Mouse (Mus musculus) cerebellum, adult 11 months (tissue): ENCODE results near the gene Ncor1.
A peak's percentile ranks its signal among the peaks of the same experiment; 100 is the strongest.
"Not testable (repeated sequence)": the region's sequence is repeated elsewhere in the genome, so short reads cannot be mapped to it uniquely, and the experiment has no call there.

Source experiments
- DNase-seq: peaks from one replicate; pipeline ENCODE4 v3.0.0; 2022

Gene Ncor1

GRCm38 (mm10) chr11:62458276-62458724 is at the start of gene Ncor1, which contains the start of gene Pigl:
Ncor1 (minus strand) TSS chr11:62458541.
Pigl (plus strand) TSS chr11:62458460.
- DNase-seq = peak; percentile 79

GRCm38 (mm10) chr11:62507683-62508082 is 49.3 kb upstream of the Ncor1 start:
- DNase-seq = no peak

- DNase-seq = no peak
Observed at GRCm38 (mm10) chr11:62500529-62500928, 42.2 kb upstream of the Ncor1 start.

GRCm38 (mm10) chr11:62498802-62499201 is 40.5 kb upstream of the Ncor1 start:
- no peak for DNase-seq

DNA sequence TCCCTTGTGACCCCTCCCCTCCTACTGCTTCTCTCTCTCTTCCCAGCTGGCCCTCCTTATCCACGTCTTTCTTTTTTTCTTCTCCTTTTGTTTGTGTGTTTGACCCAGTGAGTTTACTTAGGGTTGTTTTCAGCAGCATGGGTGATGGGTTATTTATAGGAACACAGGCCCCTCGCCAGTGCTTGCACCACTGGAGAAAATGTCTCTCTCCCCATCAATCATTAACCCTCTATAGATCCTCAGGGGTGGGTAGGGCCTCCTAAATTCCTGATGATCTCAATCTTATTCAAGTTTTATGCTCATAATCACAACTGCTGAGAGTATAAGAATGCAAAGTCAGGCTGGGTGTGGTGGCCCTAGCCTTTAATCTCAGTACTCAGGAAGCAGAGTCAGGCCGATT is 38.8 kb upstream of the Ncor1 start:
- no peak for DNase-seq

DNA sequence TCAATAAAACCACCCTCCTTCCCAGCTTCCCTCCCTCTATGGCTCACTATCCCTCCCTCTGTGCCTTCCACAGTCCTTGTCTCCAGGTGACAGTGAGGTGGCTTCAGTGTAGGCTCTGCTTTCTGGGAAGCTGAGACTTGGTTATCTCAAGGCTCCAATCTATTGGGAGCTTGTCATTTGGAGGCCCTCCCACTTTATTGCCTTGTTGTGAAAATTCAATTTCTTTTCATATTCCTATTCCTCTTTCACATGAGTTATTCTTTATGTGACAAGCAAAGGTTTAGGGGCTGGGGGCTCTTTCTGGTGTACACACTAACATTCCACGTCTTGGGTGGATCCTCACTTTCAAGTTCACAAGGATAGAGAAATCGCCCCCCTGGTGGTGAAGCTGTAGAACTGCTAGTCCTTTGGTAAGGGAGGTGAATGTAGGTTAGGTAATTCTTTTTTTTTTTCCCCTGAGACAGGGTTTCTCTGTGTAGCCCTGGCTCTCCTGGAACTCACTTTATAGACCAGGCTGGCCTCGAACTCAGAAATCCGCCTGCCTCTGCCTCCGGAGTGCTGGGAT is 37.9 kb upstream of the Ncor1 start:
- no peak for DNase-seq

DNA sequence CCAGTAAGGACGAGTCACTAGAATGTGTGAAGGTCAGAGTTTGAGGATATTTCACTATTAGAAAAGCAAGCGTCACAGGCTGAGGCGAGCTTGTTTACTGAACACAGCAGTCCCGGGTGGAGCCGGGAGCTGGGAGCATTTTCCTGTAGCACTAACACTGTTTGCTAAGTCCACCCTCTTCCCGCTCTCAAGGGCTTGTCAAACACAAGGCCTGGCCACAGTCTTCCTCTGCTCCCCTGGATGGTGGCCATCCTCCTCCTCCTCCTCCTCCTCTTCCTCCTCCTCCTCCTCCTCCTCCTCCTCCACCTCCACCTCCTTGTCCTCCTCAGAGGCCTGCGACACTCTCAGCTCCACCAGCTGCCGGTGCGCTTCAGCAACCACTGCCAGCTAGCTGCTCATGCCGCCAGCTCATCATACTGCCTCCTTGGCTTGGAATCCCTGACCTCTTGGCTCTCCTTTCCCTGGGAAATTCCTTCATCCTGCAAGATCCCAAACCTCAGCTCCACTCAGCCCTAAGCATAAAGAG is 37.0 kb upstream of the Ncor1 start:
- no peak for DNase-seq

GRCm38 (mm10) chr11:62494754-62495275 is 36.5 kb upstream of the Ncor1 start:
- DNase-seq = no peak

GRCm38 (mm10) chr11:62493701-62494100 is 35.4 kb upstream of the Ncor1 start:
- no peak for DNase-seq

DNA sequence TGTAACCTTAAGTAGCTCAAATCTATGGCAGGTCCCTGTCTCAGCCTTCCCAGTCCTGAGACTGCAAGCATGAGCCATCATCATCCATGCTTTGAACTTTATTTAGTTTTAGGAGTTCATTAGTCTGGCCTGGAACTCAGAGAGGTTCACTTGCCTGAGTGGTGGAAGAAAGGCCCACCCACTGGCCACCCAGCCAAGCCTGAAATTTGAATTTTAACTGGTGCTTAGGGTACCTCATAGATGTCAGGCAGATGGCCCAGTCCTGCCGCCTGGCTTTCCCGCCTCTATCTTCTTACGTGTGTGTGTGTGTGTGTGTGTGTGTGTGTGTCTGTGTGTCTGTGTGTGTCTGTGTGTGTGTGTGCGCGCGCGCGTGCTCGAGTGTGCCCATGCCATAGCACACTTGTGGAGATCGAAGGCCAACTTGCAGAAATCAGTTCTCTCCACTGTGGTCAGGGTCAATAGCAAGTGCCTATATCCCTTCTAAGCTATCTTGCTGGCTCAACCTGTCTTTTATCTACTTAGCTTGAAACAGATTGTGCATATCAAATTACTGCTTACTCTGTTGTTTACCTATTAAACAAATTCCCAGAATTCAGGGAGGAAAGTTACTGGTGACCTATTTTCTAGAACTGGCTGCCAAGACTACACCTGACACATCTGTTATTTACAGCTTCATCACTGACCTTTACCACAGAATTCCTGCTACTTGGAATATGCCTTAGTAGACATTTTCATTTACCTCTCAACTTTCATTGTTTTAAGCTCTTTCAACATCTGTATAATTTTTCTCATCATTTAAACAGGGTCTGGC is 29.4 kb upstream of the Ncor1 start:
- DNase-seq = no peak

DNA sequence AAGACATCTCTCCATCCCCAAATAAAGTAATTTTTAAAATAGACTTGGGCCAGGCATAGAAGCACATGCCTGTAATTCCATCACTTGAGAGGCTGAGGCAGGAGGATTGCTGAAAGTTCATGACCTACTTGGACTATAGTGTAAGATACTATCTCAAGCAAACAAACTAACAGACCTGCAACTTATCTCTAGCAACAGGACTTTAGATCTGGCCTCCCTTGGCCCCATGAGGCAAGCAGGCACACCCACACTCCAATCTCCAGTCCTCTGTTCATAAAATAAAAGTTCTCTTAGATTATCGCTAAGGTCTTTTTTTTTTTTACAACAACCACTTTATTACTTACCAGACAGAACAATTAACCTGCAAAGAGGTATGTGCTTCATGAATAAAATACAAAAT is 28.6 kb upstream of the Ncor1 start:
- no peak for DNase-seq

GRCm38 (mm10) chr11:62479581-62479980 is 21.2 kb upstream of the Ncor1 start:
- DNase-seq = no peak

- DNase-seq = no peak
Observed at GRCm38 (mm10) chr11:62478931-62479330, 20.6 kb upstream of the Ncor1 start.

GRCm38 (mm10) chr11:62476156-62476555 is 17.8 kb upstream of the Ncor1 start:
- DNase-seq = no peak

- DNase-seq = no peak
Observed at GRCm38 (mm10) chr11:62473516-62473915, 15.2 kb upstream of the Ncor1 start.

DNA sequence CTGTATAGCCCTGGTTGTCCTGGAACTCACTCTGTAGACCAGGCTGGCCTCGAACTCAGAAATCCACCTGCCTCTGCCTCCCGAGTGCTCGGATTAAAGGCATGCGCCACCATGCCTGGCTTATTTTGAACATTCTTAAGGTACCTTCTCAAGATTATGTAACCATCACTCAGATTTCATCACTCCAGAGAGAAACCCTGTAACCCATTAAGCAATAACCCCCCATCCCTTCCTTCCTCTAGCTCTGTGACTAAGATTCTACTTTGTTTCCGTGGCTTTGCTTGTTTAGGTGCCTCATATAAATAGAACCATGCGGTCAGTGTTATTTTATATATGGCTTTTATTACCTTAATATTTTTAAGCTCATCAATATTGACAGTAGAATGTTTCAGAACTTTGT is 12.1 kb upstream of the Ncor1 start:
- DNase-seq = no peak

GRCm38 (mm10) chr11:62467289-62467688 is 8.9 kb upstream of the Ncor1 start:
- DNase-seq = not testable (repeated sequence)

DNA sequence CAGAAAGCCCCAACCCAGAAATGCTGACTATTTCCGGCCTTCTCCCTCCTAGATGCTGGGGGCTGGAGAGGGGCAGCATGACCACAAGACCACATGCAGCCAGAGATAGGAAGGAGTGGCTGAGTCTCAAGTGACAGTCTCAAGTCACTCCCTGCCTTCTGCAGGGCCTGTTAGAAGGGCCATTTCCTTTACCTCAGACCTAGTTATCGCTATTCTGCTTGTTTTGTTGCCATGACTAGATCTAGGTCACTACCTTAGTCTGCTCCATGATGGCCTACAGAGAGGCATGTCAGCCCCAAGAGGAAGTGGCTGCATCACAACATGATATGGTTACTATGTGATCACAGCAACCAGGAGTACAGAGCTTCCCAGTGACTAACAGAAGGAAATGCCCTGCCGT is 8.2 kb upstream of the Ncor1 start:
- no peak for DNase-seq

- DNase-seq = no peak
Observed at GRCm38 (mm10) chr11:62465849-62466248, 7.5 kb upstream of the Ncor1 start.

DNA sequence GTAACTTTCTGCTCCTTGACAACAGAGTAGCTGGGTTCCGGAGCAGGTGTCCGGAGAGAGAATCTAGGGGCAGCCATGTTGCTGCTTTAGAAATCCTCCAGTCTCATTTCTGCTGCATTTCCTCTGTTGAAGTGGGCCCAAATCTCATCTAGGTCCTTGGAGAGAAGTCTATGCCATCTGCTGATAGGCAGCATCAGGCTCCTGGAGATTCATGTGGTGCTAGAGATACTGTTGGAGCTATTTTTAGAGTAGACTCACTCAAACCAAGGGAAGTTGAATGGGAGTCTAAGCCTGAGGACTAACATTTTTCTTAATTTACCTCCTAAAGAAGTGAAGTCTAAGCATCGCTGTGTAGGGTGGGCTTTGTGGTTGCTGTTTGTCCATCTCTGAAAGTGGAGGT is 6.4 kb upstream of the Ncor1 start:
- DNase-seq = no peak

- no peak for DNase-seq
Observed at GRCm38 (mm10) chr11:62463225-62463915, 5.0 kb upstream of the Ncor1 start.

GRCm38 (mm10) chr11:62462529-62462928 is 4.2 kb upstream of the Ncor1 start:
- DNase-seq = not testable (repeated sequence)

- no peak for DNase-seq
Observed at GRCm38 (mm10) chr11:62458780-62459179, 439 bp upstream of the Ncor1 start.
